Mouse (Mus musculus): ENCODE results near the gene Ppp4r3a. TPM values are rescaled to one million over a fixed set of nuclear protein-coding genes. Genes with fewer than 3 reads are reported as not detected.

Ppp4r3a gene
- total RNA-seq, 2 experiments from 2014 or later: 47.5 to 48.2 TPM

- DNase-seq: peak; percentile 40
Measured at GRCm38 (mm10) chr12:101012197-101013077, 71.1 kb downstream of the Ppp4r3a start.

GRCm38 (mm10) chr12:101011017-101011416, 72.5 kb downstream of the Ppp4r3a start:
- DNase-seq: no peak

GRCm38 (mm10) chr12:101010148-101010920, 73.2 kb downstream of the Ppp4r3a start:
- DNase-seq: no peak

- DNase-seq: no peak
Measured at GRCm38 (mm10) chr12:101009225-101009624, 74.3 kb downstream of the Ppp4r3a start.

GRCm38 (mm10) chr12:101008648-101009047, 74.9 kb downstream of the Ppp4r3a start:
- no peak for DNase-seq

GRCm38 (mm10) chr12:101007968-101008481, 75.5 kb downstream of the Ppp4r3a start:
- peak; percentile 31 for DNase-seq

- DNase-seq: no peak
Measured at GRCm38 (mm10) chr12:101007427-101007826, 76.1 kb downstream of the Ppp4r3a start.

- no peak for DNase-seq
Measured at GRCm38 (mm10) chr12:101005665-101006420, 77.7 kb downstream of the Ppp4r3a start.

- DNase-seq: no peak
Measured at GRCm38 (mm10) chr12:101004982-101005381, 78.5 kb downstream of the Ppp4r3a start.

- no peak for DNase-seq
Measured at GRCm38 (mm10) chr12:101002801-101003513, 80.5 kb downstream of the Ppp4r3a start.

GRCm38 (mm10) chr12:100999061-100999954, 84.2 kb downstream of the Ppp4r3a start:
- no peak for DNase-seq

GRCm38 (mm10) chr12:100998564-100998962, 84.9 kb downstream of the Ppp4r3a start:
- DNase-seq: no peak

- DNase-seq: no peak
Measured at GRCm38 (mm10) chr12:100997830-100998563, 85.5 kb downstream of the Ppp4r3a start.

GRCm38 (mm10) chr12:100996378-100996898, 87.1 kb downstream of the Ppp4r3a start:
- no peak for DNase-seq

- DNase-seq: no peak
Measured at GRCm38 (mm10) chr12:100995607-100996377, 87.7 kb downstream of the Ppp4r3a start.

- no peak for DNase-seq
Measured at GRCm38 (mm10) chr12:100994140-100995015, 89.1 kb downstream of the Ppp4r3a start.

GRCm38 (mm10) chr12:100993146-100993545, 90.4 kb downstream of the Ppp4r3a start:
- DNase-seq: no peak

GRCm38 (mm10) chr12:100992505-100992904, 91.0 kb downstream of the Ppp4r3a start:
- DNase-seq: no peak
